Mouse (Mus musculus) right cerebral cortex, postnatal 4 days (tissue): ENCODE results near the gene Rab11fip5.

Experiments
- DNase-seq: peaks from one replicate; pipeline ENCODE4 v3.0.0-alpha.2; 2022

Rab11fip5 gene

GRCm38 (mm10) chr6:85304966-85305365, 69.5 kb downstream of the Rab11fip5 start:
- no peak for DNase-seq

DNA sequence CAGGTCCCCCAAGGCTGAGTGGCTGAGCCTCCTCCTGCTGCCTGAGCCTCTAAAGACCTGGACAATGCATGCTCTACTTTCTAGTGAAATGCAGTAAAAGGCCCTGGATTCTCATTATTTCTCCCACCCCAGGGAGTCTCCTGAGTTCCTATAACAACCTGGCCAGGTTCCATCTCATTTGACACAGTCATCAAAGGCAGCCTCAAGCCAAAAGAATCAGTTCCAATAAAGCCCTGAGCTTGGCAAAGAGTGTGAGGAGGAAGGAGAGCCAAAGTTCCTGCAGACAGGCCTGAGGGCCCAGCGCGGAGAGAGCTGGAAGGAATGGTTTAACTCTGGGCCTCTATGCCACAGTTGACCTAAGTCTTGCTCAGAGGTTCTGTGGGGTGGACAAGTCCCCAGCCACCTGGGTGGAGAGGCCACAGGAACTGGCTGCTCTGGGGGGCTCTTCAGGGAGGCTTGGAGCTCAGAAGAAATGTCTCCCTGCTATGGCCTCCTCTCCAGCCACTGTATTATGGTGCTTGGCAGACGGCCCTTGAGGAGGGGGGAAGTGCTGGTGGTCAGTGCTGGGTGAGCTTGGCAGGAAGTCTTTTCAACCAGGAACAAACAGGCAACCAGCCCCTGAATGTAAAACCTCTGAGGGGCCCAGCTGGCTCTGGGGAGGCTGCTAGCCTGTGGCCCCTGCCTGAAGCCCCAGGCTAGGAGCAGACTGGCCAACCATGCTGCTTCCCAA, 71.9 kb downstream of the Rab11fip5 start:
- peak; percentile 52 for DNase-seq

GRCm38 (mm10) chr6:85295384-85296167, 78.9 kb downstream of the Rab11fip5 start:
- peak; percentile 40 for DNase-seq

DNA sequence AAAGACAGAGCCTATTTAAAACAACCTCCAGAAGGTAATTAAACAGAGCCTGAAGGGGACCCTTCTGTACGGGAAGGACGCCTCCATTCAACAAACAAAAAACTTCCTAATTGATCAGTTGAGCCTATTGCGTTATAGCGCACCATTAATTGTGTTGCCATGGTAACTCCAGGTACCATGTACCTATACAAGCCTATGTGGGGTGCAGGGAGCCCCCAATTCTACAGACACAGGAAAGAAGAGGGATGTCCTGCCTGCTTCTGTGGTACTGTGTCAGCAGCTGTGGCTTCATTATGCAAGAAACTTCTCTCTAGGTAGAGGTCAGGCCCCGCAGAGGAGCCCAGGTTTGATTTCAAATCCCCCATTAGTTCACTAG, 80.4 kb downstream of the Rab11fip5 start:
- no peak for DNase-seq

- DNase-seq, result peak; percentile 41
Observed at GRCm38 (mm10) chr6:85293255-85294003, 81.0 kb downstream of the Rab11fip5 start.

DNA sequence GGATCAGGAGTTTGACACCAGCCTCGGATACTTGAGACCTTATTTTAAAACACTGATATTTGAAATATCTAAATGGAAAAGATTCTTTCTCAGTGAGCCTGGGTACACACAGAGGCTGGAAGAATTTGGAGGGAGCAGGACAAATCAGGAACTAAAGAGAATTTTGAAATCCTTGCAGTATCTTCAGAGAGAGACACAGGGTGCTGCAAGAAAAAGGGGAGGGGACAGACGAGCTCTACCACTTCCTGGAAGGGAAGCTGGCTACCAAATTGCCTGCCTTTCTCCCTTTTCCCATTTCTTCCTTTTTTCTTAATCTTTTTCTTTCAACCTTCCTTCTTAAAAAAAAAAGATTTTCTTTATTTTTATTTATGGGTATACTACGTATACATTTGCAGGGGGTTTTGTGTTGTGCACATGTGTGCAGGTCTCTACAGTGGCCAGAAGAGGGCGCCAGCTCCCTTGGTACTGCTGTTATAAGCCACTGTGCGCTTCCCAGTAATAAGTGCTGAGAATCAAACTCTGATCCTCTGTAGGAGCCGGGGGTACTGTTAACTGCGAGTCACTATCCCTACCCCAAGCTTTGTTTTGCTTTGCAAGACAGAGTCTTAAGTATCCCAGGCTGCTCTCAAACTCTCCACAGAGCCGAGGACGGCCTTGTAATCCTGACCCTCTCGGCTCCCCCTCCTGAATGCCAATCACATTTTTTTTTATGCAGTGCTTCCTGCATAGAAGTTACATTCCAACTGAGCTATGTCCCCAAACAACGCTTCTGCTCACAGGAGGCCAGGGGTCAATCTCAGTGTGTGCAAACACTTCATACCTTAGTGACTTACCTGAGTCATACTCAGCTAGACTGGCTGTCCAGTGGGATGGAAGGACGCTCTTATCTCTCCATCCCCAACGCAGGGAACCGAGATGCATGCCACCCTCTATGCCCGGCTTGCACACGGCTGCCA, 83.3 kb downstream of the Rab11fip5 start:
- no peak for DNase-seq

DNA sequence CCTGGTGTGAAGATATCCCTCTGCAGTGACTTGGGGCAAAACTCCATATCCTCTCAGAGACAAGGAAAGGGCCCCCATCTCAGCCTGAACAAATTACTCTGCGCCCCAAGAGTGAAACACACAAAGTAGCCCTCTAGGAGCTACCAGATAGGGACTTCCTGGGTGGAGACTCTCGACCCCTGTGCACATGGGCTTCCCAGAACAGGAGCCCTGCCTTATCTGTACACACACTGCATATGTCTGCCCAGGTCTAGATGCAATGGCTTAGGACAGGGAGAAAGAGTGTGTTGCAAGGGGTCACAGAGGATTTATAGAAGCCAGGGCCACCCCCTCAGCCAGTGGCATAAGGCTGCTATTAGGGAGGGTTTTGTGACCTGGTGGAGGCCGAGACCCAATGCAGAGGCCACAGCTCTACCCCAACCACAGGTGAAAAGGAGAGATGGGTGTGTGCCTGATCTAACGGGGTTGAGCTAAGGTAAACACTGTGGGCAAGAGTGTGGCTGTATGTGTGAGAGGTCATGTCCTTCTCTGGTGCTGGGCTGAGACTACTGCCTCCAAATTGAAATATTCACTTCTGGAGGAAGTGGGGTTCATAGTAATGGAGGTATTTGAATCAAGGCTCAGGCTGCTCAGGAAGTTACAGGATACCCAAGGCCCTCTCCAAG, 86.1 kb downstream of the Rab11fip5 start:
- no peak for DNase-seq

GRCm38 (mm10) chr6:85286283-85287047, 88.0 kb downstream of the Rab11fip5 start:
- no peak for DNase-seq
